Mouse (Mus musculus) heart, postnatal 36 days (tissue): Measurements from ENCODE around the gene Smok3c. TPM values are rescaled to one million over a fixed set of nuclear protein-coding genes. Genes with fewer than 3 reads are reported as not detected.
A peak's percentile ranks its signal among the peaks of the same experiment; 100 is the strongest.
"Not testable (repeated sequence)": the region's sequence is repeated elsewhere in the genome, so short reads cannot be mapped to it uniquely, and the experiment has no call there.

Experiments
- DNase-seq, 2 experiments: peaks; one replicate each; pipeline ENCODE4 v3.0.0; 2021 to 2022
- intact Hi-C: fragments of 180-260 bp; cut with DNase I; formaldehyde crosslinking; loops from one replicate; pipeline ENCODE4 v1.15.1; 2025
- total RNA-seq, 2 experiments: library from RNA; stranded (reverse); gene quantifications; 2 replicates each; pipeline ENCODE4 v1.2.3; 2021

Gene Smok3c
- total RNA-seq = not detected

DNA sequence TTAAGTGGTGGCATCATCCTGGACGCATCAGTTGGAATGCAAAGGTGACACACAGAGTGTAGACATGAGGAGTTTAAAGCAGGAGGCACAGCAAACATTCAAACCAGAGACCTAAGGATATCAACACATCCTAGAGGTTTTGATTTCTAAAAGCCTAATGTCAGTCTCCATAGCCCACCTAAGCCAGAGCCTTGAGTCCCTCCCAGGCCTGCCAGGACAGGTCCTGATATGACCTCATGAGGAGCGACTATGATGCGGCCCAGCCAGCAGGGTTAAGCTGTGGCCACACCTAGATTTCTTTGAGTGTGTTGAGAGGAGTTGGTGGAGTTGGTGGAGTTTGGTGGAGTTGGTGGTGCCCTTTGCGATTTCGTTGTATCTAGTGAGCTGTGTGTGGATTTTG is at the start of gene Smok3c:
TSS of gene Smok3c (plus strand) at position 301 of the 400 bp plus-strand sequence.
- intact Hi-C loops, DNase-seq: not testable (repeated sequence)

DNA sequence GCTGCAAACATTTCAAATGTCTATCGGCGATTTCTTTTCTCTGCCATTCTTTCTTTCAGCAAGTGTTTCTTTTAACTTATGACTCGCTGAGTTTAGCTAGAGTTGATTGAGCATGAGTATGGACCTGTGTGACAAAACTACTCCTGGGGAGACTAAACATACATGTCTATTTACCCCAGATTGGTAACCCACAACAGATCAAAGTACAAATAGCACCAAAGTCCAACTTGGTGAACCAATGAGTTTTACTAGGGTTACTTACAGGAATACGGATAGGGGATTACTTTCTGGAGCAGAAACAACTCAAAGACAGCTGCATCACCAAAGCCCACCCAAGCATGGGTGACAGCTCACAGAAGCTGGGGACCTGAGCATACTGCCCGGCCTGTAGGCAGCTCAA is 43.6 kb upstream of the Smok3c start:
- no peak for DNase-seq
- intact Hi-C loops = no loop called here

GRCm38 (mm10) chr5:138012382-138012781 is 40.6 kb upstream of the Smok3c start:
- DNase-seq = no peak
- intact Hi-C loops = no loop called here

- intact Hi-C loops = no loop called here
- DNase-seq = no peak
These were observed 36.5 kb upstream of the Smok3c start for GRCm38 (mm10) chr5:138016530-138016929.

GRCm38 (mm10) chr5:138016997-138017396 is 36.0 kb upstream of the Smok3c start:
- intact Hi-C loops = no loop called here
- no peak for DNase-seq

DNA sequence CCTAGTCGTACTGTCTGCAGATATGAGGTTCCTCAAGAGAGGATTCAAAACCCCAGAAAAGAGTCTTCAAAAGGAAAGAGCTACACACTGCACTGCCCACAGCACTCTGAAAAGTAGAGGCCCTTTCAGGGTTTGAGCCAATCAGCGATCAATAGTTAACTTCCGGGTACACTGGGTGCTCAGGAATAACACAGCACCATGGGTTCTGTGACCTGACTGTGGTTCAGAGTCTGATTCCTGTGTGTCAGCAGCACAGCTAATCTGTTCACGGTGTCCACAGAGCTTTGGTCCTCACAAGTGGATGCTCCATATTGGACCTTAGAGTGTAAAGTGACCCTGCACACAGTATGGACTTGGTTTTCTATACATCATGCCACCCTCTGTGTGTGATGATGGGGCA is 33.4 kb upstream of the Smok3c start:
- intact Hi-C loops, DNase-seq: not testable (repeated sequence)

GRCm38 (mm10) chr5:138020961-138021479 is 32.0 kb upstream of the Smok3c start, which contains the start of the genes Smok3a and Smok3b:
Gene Smok3a, plus strand, starts transcription at chr5:138021261.
Gene Smok3b, plus strand, starts transcription at chr5:138021429.
- DNase-seq, intact Hi-C loops: not testable (repeated sequence)

DNA sequence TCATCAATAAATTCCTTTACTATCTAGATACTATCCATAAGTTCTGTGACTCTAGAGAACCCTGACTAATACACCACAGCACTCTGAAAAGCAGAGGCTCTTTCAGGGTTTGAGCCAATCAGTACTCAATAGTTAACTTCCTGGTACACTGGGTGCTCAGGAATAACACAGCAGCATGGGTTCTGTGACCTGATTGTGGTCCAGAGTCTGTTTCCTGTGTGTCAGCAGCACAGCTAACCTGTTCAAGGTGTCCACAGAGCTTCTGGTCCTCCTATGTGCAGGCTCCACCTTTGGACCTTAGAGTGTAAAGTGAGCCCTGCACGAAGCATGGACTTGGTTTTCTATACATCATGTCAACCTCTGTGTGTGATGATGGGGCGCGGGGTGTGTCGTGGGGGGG is 20.8 kb downstream of the Smok3c start:
- DNase-seq = no peak
- intact Hi-C loops = no loop called here

- intact Hi-C loops = no loop called here
These were observed 22.7 kb downstream of the Smok3c start for GRCm38 (mm10) chr5:138075684-138076083.

DNA sequence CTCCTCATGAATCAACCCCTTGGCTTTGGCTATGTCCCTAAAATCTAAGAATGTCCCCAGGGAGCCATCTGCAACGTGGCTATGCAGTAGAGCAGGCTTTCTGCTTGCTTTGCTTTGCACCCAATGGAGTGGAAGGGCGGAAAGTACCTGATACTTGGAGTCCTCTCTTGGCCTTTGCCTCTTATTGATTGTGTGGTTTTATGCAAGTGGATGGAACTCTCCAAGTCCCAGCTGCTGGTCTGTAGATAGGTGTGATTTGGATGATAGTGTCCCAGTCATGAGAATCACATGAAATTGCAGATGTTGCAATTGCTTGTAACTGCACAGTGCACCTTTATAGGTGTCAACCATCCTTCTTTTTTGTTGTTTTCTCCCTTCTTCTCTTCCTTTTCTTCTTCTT is 23.2 kb downstream of the Smok3c start:
- intact Hi-C loops = no loop called here
- no peak for DNase-seq

More at GRCm38 (mm10) chr5:138075684-138076083, 22.7 kb downstream of the Smok3c start:
- DNase-seq = no peak

DNA sequence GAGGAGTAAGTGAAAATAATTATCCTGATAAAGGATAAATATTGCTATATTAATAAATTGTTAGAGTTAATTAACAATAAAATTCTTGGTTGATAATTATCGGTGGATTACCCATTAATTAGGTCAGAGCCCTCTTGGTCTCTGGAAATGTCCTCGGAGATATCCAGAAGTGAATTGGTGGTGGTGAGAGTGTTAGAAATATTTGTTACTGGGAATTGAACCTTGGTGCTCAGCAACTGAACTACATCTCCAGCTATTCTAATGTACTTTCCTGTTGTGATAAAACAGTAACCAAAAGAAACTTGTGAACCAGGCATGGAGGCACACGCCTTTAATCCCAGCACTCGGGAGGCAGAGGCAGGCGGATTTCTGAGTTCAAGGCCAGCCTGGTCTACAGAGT is 27.5 kb downstream of the Smok3c start:
- no peak for DNase-seq
- intact Hi-C loops = loop anchor here (5.0 kb wide), 1 partner anchor 37 kb away; the partner anchor contains the start of gene Zscan21

DNA sequence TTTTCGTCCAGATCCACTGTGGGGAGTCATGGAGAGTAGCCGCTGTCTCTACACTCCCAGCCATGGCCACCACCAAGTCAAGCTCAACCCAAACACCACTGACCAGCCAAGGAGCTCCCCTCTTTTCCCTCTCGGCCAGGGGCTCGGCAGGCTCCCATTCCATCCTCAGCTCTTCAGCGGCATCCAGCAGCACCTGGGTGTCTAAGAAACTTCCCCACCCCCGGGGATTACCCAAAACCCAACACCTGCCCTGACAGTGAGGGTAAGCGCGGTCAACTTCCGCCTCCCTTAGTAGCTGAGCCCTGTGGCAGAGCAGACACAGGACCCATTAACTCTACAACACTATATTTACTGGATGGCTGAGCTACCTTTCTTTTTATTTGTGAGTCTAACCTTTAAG is 28.5 kb downstream of the Smok3c start:
- DNase-seq = no peak
- intact Hi-C loops = loop anchor here (5.0 kb wide), 1 partner anchor 36 kb away; the partner anchor contains the start of gene Zscan21

DNA sequence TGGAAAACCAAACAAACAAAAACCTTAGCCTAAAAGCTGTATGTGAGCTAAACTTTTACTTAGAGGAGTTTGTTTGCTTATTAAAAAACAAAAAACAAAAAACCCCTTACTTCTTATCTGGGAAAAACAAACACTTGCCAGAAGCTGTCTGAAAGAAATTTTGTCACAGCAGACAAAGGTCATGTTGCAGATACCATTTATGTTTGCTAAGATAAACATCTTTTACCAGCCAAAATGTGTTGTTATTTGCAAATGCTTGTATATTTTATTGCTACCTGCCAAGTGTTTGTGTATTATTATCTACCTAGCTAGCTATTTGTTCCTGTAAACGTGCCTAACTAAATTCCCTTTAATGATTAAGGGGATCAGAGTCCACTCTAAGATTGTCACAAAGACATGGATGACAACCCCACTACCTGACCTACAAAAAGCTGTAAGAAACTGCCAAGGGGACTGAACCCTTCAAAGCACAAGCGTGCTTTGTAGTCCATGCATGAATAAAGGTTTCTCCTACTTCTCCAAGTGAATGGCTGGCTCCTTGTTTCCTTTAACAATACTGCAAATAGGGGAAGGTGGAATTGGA is 30.4 kb downstream of the Smok3c start:
- no peak for DNase-seq
- intact Hi-C loops = loop anchor here (5.0 kb wide), 1 partner anchor 34 kb away; the partner anchor contains the start of gene Zscan21

DNA sequence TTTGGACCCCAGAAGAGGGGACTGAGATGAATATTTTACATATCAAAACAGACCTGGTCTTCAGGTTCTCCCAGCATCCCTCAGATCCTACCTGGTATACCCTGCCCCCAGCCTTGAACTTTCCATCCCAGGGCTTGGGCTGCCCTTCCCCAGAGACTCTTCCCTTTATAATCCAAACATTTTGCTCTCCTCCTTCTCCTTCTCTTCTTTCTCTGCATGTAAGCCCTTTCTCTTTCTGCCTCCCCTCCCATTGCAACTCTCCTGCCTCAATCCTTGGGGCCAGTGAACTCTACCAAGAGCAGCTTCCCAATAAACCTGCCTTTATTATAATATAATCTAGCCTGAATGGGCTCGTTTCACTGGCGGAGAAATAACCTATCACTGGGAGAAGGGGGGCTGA is 30.9 kb downstream of the Smok3c start:
- intact Hi-C loops = loop anchor here (5.0 kb wide), 1 partner anchor 33 kb away; the partner anchor contains the start of gene Zscan21
- no peak for DNase-seq

DNA sequence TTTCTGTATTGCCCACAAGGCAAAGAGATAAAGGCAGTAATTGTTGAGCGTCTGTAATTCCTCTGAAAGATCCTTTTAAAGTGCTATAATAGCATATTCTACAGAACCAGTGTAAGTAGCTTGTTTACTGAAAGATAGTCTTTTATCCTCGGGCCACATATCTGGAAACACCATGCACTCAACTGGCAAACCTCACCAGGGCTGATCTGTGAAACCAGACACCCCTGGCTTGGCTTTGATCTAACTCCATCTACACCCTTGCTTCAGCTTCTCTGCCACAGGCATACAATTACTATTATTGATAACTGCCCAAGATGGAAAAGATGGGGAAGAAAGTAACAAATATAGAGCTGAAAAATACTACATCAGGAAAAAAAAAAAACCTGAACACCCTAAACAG is 31.5 kb downstream of the Smok3c start:
- no peak for DNase-seq
- intact Hi-C loops = loop anchor here (5.0 kb wide), 1 partner anchor 33 kb away; the partner anchor contains the start of gene Zscan21

- intact Hi-C loops = loop anchor here (1.0 to 5.0 kb wide), 2 partner anchors 32 to 70 kb away; partner anchors contain the start of genes Zfp113 and Zscan21
These were observed 32.0 kb downstream of the Smok3c start, which contains the start of gene Zkscan1 for GRCm38 (mm10) chr5:138084996-138085395. Gene Zkscan1, plus strand, starts transcription at chr5:138085084.

DNA sequence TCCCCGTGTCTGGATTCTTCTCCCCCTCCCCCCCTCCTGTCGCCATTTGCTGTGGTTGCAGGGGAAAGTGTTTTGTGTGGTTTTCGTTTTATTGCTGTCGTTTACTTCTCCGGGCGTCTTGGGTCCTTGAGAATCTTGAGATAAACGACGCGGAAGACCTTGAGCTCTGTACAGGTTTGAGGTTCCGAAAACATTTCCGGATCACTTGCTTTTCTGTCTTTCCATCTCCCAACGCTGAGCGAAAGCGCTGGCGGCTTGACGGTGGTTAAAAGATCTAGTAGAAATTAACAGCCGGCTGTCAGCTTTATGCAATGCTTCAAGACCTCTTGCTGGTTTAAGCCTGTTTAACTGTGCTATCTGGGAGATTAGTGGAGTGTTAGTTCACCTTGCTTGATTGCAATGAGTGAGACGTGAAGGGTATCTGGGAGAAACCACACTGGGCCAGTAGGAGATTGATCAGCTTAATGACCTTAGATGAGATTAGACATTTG is 32.5 kb downstream of the Smok3c start:
- intact Hi-C loops = loop anchor here (1.0 kb wide), 1 partner anchor 70 kb away; the partner anchor contains the start of gene Zfp113
- no peak for DNase-seq

More at GRCm38 (mm10) chr5:138084996-138085395, 32.0 kb downstream of the Smok3c start, which contains the start of gene Zkscan1:
- DNase-seq = peak; percentile 73 to 79

DNA sequence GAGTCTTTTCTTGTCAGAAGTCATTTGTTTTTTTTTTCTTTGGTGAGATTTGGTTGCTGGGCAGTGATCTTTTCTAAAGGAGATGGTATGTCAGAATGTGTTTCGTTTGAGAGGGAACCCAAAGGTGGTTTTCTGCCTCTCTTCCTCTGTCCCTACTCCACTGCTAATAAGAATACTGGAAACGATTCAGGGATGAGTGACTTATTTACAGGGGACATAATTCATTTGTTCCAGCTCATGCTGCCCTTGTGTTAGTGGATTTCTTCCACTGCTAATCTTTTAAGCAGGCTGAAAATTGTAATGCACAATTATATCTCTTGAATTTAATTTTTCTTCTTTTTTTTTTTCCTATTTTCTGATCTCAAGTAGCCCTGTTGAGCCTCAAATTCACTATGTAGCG is 33.8 kb downstream of the Smok3c start:
- no peak for DNase-seq
- intact Hi-C loops = no loop called here

DNA sequence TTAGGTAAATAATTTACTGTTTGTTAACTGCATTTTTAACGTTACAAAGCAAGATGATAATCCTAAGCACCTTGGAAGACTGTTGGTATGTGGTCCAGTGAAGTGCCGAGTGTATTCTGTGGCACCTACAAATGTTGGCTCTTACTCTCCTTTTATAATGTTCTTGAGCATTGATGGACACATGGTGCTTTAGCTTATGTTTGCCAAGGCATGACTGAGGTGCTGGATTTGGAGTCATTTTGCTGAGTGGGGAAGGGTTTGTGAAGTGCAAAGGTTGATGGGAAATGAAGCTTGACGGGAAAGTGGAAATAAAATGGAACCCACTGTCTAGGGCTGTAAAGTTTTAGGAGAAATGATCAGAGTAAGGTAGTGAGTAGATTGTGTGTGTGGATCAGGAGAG is 35.4 kb downstream of the Smok3c start:
- no peak for DNase-seq
- intact Hi-C loops = no loop called here

DNA sequence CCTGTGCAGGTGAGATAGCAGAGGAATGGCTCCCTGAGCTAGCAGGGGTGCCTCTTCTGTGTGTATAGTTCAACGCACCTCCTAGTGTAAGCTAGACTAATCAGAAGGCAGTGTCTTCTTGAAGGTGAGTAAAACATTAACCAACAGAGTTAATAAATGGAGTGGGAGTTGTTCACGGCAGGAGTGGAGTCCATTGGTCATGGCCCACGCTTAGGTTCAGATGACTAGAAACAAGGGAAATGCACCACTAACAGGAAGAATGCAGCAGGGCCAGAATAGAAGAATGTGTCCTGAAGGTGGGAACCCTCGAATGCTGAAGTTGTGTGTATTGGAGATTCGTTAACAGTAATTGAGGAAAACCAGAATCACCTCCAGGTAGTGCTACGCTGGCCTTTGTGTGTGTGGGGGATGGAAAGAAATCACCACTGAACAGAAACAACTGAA is 36.1 kb downstream of the Smok3c start:
- no peak for DNase-seq
- intact Hi-C loops = no loop called here

DNA sequence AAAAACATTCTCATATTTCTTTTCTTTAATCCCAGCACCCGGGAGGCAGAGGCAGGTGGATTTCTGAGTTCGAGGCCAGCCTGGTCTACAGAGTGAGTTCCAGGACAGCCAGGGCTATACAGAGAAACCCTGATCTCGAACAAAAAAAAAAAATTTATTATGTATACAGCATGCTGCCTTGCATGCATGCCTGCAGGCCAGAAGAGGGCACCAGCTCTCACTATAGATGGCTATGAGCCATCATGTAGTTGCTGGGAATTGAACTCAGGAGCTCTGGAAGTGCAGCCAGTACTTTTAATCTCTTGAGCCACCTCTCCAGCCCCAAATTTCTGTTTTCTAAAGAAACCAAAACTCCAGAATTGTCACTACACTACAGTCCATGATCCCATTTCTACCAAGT is 37.3 kb downstream of the Smok3c start:
- intact Hi-C loops = no loop called here
- no peak for DNase-seq

- DNase-seq = no peak
- intact Hi-C loops = no loop called here
These were observed 37.7 kb downstream of the Smok3c start for GRCm38 (mm10) chr5:138090737-138091136.
